Mouse (Mus musculus) kidney, adult 2 months (tissue): Measurements from ENCODE around the gene Pax3.

Experiments used
- CTCF ChIP-seq: fragments of 200-500 bp; conservative IDR thresholded peaks from 2 replicates; pipeline ENCODE4 v1.5.1; 2011; ENCODE audit warnings: low read depth, mild to moderate bottlenecking, control low read depth, low read length, moderate library complexity, mixed read lengths; ENCODE audit not compliant: insufficient read depth, insufficient read length
- POLR2A ChIP-seq: fragments of 200-500 bp; IDR thresholded peaks from one replicate; pipeline ENCODE4 v1.6.1; 2011; ENCODE audit warnings: low read depth, low read length, control low read depth

DNA sequence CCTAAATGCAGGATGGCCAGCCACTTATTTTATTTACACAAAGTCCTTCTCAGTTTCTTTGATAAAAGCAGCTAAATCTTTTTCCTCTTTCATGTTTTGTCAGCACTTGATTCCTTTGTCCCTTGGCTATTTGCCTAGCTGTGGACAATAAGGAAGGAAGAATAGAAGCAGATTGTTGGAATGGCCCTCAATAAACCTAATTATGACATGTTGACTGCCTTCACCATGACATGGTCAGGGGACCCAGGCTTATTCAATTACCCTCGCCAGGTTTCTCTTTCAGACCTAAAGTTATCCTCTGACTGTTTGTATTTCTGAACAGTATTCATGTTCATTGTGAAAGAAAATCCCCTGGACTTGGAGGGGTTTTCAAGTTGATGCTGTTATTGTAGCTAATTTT is 25.3 kb downstream of the Pax3 start:
- TF ChIP-seq CTCF (no peak), POLR2A (no peak)
